Mouse (Mus musculus): Measurements from ENCODE around the gene Rmnd5b. TPM values are rescaled to one million over a fixed set of nuclear protein-coding genes. Genes with fewer than 3 reads are reported as not detected.

The Rmnd5b gene
- 27.6 and 35.8 TPM in 2 replicates for total RNA-seq (2014; fragmentation: Nextera tagmentation)
- 26.8 and 28.0 TPM in 2 replicates for total RNA-seq (2017)
- polyA plus RNA-seq (2012) = 15.7 and 18.4 TPM in 2 replicates

DNA sequence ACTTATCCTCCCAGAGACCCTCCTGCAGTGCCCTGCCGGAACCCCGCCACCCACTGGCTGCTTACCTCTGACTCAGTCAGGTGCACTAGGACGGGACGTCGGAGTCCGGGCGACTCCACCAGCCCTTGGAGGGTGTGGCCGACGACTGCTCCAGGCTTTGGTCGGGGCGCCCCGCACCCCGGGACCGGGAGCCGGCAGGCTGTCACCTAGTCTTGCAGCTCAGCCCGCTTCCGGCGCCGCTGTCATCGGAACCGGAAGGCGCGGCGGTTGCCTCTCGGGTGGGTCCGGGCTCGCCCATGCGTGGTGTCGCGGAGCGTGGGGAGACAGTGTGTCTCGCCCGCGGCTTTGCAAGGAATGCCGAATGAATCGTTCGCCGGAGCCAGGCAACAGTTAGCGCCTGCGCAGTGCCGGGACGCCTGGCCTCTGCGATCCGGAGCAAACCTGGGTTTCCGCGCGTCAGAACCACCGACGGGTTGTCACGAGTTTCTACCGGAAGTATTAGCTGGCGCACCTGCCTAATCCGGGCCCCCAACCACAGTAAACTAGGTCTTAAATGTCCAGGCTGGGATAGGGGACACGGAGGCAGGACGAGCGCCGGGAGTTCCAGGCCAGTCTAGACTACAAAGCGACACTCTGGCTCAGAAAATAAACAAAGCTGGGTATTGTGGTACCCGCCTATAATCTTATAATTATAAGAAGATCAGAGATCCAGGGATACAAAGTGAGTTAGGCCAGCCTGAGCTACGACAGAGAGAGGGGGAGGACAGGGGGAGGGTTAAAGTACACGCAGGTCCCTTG is at the start of gene Rmnd5b:
TSS of gene Rmnd5b (minus strand) at position 372 of the 798 bp plus-strand sequence.
- DNase-seq (ENCODE audit: low spot score) (peak; percentile 75), ATAC-seq (ENCODE audit: extremely low read depth, insufficient number of reproducible peaks, low FRiP score, poor library complexity, severe bottlenecking) (peak; percentile 25; the same call in 1 of the 2 replicates)
- H3K4me3 ChIP-seq (ENCODE audit: low read depth, low read length) = peak within 1 kb of the TSS; percentile 79
- peaks cover 56% of the 10 kb centered on the region for H3K4me1 ChIP-seq (ENCODE audit: insufficient read depth, low read depth, low read length)
- no peaks in the 10 kb centered on the region for H3K9me3 ChIP-seq (replicated peaks)
- TF ChIP-seq TAL1 (conservative IDR thresholded peaks at IDR 0.05; ENCODE audit: low read depth, low read length) = no peak
- TF ChIP-seq CTCF (IDR thresholded peaks at IDR 0.05; ENCODE audit: low read depth, low read length) = no peak
- TF ChIP-seq GATA1 (IDR thresholded peaks at IDR 0.05; ENCODE audit: borderline replicate concordance, low read length) = no peak
- TF ChIP-seq POLR2AphosphoS5 (IDR thresholded peaks at IDR 0.05; ENCODE audit: insufficient replicate concordance, low read depth, low read length) = no peak
- TF ChIP-seq GATA2 (IDR thresholded peaks at IDR 0.05; ENCODE audit: borderline replicate concordance, low read depth, low read length) = no peak
- peaks cover 37% of the 10 kb centered on the region for H3K36me3 ChIP-seq (replicated peaks)
- peaks cover 8% of the 10 kb centered on the region; the same call in 1 of the 2 replicates for H3K27me3 ChIP-seq (ENCODE audit: insufficient read depth, low read length)

DNA sequence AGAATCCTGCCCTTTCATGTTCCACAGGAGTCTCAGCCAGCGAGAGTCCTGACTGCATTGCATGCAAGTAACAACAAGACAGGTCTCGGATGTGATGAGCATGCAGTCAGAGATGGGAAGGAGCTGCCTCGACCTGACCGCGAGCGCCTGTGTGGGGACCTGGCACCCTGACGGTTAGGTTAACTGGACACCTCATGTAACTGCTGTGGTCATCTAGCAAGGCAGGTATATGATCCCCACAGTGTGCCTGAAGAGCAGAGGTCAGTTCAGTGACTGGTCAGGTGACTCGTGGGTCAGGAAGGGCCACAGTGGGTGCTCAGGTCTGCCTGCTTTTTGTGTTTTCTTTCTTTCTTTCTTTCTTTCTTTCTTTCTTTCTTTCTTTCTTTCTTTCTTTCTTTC is 46.3 kb upstream of the Rmnd5b start:
- DNase-seq (ENCODE audit: low spot score) (no peak), ATAC-seq (ENCODE audit: extremely low read depth, insufficient number of reproducible peaks, low FRiP score, poor library complexity, severe bottlenecking) (no peak)
- TF ChIP-seq GATA2 (IDR thresholded peaks at IDR 0.05; ENCODE audit: borderline replicate concordance, low read depth, low read length) (no peak), CTCF (IDR thresholded peaks at IDR 0.05; ENCODE audit: low read depth, low read length) (no peak), TAL1 (conservative IDR thresholded peaks at IDR 0.05; ENCODE audit: low read depth, low read length) (no peak), POLR2AphosphoS5 (IDR thresholded peaks at IDR 0.05; ENCODE audit: insufficient replicate concordance, low read depth, low read length) (no peak), GATA1 (IDR thresholded peaks at IDR 0.05; ENCODE audit: borderline replicate concordance, low read length) (no peak)
- H3K36me3 ChIP-seq (replicated peaks) = peaks cover 18% of the 10 kb centered on the region
- H3K4me1 ChIP-seq (ENCODE audit: insufficient read depth, low read depth, low read length) = peaks cover 21% of the 10 kb centered on the region
- H3K9me3 ChIP-seq (replicated peaks) = no peaks in the 10 kb centered on the region
- no peaks in the 10 kb centered on the region for H3K27me3 ChIP-seq (ENCODE audit: insufficient read depth, low read length)
- H3K4me3 ChIP-seq (ENCODE audit: low read depth, low read length) = no peak overlapping the region; the same call in 1 of the 2 replicates

DNA sequence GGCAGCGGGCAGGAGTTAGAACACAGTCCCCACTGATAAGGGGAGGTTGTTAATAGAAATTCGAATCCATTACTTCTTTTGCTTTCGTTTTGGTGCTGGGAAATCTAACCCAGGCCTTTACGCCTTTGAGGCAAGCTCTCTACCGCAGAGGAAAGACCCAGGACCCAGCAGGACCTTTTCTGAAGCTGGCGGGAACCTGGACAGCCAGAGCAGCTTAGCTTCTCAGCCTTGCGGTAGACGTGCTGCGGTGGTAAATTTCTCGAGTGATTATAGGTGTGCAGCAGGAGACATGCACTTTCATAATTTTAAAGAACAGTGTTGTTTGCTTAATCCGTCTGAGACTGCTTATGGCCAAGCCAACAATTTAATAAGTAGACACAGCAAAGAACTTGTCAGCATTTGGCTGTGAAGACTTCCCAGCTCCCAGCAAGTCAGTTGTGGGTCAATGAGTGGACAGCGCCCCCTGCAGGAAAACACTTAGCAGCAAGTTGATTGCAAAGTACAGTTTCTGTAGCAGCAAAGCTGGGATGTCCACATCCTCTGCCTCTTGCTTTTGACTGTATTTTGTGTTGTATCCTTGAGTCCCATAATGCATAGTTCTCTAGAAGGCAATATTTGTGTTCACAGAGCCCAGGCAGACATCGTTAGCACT is 45.8 kb upstream of the Rmnd5b start:
- Histone ChIP-seq H3K4me3 (ENCODE audit: low read depth, low read length) (peak overlapping the region; percentile 28; the same call in 1 of the 2 replicates), H3K9me3 (replicated peaks) (no peaks in the 10 kb centered on the region)
- peak; percentile 88 for TF ChIP-seq CTCF (IDR thresholded peaks at IDR 0.05; ENCODE audit: low read depth, low read length)
- no peak for TF ChIP-seq POLR2AphosphoS5 (IDR thresholded peaks at IDR 0.05; ENCODE audit: insufficient replicate concordance, low read depth, low read length)

DNA sequence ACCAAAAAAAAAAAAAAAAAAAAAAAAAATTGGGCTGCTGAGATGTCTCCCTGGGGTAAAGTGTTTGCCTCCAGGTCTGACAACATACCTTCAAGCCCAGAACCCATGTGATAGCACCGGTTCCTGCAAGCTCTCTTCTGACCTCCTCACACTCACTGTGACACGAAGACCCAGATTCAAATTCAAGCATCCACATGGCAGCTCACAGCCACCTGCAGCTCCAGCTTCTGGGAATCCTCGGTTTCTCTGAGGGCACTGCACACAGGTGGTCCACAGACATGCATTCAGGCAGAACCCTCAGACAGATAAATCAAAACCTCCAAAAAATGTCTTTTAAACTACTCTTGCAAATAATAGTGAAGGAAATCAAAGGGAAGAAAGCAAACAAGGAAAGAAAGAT is 43.8 kb upstream of the Rmnd5b start:
- peaks cover 26% of the 10 kb centered on the region for H3K4me1 ChIP-seq (ENCODE audit: insufficient read depth, low read depth, low read length)
- TF ChIP-seq POLR2AphosphoS5 (IDR thresholded peaks at IDR 0.05; ENCODE audit: insufficient replicate concordance, low read depth, low read length) = no peak
- no peak for TF ChIP-seq CTCF (IDR thresholded peaks at IDR 0.05; ENCODE audit: low read depth, low read length)
- TF ChIP-seq TAL1 (conservative IDR thresholded peaks at IDR 0.05; ENCODE audit: low read depth, low read length) = no peak
- no peak for TF ChIP-seq GATA2 (IDR thresholded peaks at IDR 0.05; ENCODE audit: borderline replicate concordance, low read depth, low read length)
- no peak for TF ChIP-seq GATA1 (IDR thresholded peaks at IDR 0.05; ENCODE audit: borderline replicate concordance, low read length)
- ATAC-seq (ENCODE audit: extremely low read depth, insufficient number of reproducible peaks, low FRiP score, poor library complexity, severe bottlenecking) = no peak
- H3K27me3 ChIP-seq (ENCODE audit: insufficient read depth, low read length) = peaks cover 6% of the 10 kb centered on the region
- H3K4me3 ChIP-seq (ENCODE audit: low read depth, low read length) = no peak overlapping the region
- H3K9me3 ChIP-seq (replicated peaks) = no peaks in the 10 kb centered on the region
- no peak for DNase-seq (ENCODE audit: low spot score)
- peaks cover 3% of the 10 kb centered on the region for H3K36me3 ChIP-seq (replicated peaks)

More for the DNA sequence above, 45.8 kb upstream of the Rmnd5b start:
- DNase-seq (ENCODE audit: low spot score) = peak; percentile 52
- no peak for ATAC-seq (ENCODE audit: extremely low read depth, insufficient number of reproducible peaks, low FRiP score, poor library complexity, severe bottlenecking)
- peaks cover 26% of the 10 kb centered on the region for H3K4me1 ChIP-seq (ENCODE audit: insufficient read depth, low read depth, low read length)
- no peaks in the 10 kb centered on the region for H3K27me3 ChIP-seq (ENCODE audit: insufficient read depth, low read length)
- peaks cover 16% of the 10 kb centered on the region for H3K36me3 ChIP-seq (replicated peaks)

DNA sequence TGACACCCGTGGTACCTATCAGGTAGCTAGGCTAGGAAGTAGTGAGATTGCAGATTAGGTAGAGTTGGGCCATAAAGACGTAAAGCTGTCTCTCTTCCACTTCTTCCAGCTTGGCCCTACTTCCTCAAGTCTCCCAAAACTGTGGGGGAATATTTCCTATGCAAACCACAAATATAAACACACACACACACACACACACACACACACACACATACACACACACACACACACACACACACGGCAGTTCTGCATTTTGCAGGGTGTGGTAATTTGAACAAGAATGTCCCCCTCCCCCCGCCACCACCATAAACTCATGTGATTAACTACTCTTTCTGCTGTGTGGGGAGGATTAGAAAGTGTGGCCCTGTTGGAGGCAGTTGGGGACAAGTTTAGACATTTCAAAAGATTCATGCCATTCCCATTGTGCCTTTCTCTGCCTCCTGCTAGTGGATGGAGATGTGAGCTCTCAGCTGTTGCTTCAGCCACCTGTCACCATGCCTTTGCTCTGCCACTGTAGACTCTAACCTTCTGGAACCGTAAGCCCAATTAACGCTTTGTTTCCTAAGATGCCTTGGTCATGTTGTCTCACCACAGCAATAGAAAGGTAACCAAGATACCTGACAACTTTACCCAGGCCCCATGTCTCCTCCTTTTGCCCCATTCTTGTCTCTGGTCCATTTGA is 42.2 kb upstream of the Rmnd5b start:
- Histone ChIP-seq H3K9me3 (replicated peaks) (no peaks in the 10 kb centered on the region), H3K36me3 (replicated peaks) (no peaks in the 10 kb centered on the region), H3K4me3 (ENCODE audit: low read depth, low read length) (no peak overlapping the region), H3K4me1 (ENCODE audit: insufficient read depth, low read depth, low read length) (peaks cover 26% of the 10 kb centered on the region), H3K27me3 (ENCODE audit: insufficient read depth, low read length) (peaks cover 7% of the 10 kb centered on the region)
- TF ChIP-seq CTCF (IDR thresholded peaks at IDR 0.05; ENCODE audit: low read depth, low read length) = no peak
- TF ChIP-seq GATA2 (IDR thresholded peaks at IDR 0.05; ENCODE audit: borderline replicate concordance, low read depth, low read length) = no peak
- no peak for TF ChIP-seq POLR2AphosphoS5 (IDR thresholded peaks at IDR 0.05; ENCODE audit: insufficient replicate concordance, low read depth, low read length)
- no peak for TF ChIP-seq GATA1 (IDR thresholded peaks at IDR 0.05; ENCODE audit: borderline replicate concordance, low read length)
- TF ChIP-seq TAL1 (conservative IDR thresholded peaks at IDR 0.05; ENCODE audit: low read depth, low read length) = no peak
- ATAC-seq (ENCODE audit: extremely low read depth, insufficient number of reproducible peaks, low FRiP score, poor library complexity, severe bottlenecking) (no peak; the same call in 1 of the 2 replicates), DNase-seq (ENCODE audit: low spot score) (no peak)

DNA sequence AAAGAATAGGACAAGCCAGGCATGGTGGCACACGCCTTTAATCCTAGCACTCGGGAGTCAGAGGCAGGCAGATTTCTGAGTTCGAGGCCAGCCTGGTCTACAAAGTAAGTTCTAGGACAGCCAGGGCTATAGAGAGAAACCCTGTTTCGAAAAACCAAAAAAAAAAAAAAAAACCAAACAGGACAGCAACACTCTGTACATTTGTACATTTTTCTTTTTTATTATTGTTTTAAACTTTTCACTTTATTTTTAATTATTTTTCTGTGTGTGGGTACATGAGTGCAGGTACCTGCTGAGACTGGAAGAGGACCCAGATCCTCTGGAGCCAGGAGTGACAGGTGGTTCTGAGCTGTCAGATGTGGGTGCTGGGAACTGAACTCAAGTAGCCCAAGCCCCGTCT is 39.7 kb upstream of the Rmnd5b start:
- Histone ChIP-seq H3K36me3 (replicated peaks) (no peaks in the 10 kb centered on the region), H3K9me3 (replicated peaks) (no peaks in the 10 kb centered on the region), H3K4me1 (ENCODE audit: insufficient read depth, low read depth, low read length) (peaks cover 17% of the 10 kb centered on the region), H3K27me3 (ENCODE audit: insufficient read depth, low read length) (peaks cover 7% of the 10 kb centered on the region), H3K4me3 (ENCODE audit: low read depth, low read length) (no peak overlapping the region)
- ATAC-seq (ENCODE audit: extremely low read depth, insufficient number of reproducible peaks, low FRiP score, poor library complexity, severe bottlenecking) (no peak), DNase-seq (ENCODE audit: low spot score) (no peak)
- no peak for TF ChIP-seq POLR2AphosphoS5 (IDR thresholded peaks at IDR 0.05; ENCODE audit: insufficient replicate concordance, low read depth, low read length)
- no peak for TF ChIP-seq CTCF (IDR thresholded peaks at IDR 0.05; ENCODE audit: low read depth, low read length)
- no peak for TF ChIP-seq GATA1 (IDR thresholded peaks at IDR 0.05; ENCODE audit: borderline replicate concordance, low read length)
- no peak for TF ChIP-seq TAL1 (conservative IDR thresholded peaks at IDR 0.05; ENCODE audit: low read depth, low read length)
- no peak for TF ChIP-seq GATA2 (IDR thresholded peaks at IDR 0.05; ENCODE audit: borderline replicate concordance, low read depth, low read length)

Data from G1E (cell line).